Mouse (Mus musculus): ENCODE data around the gene Igfbp1.

- TF ChIP-seq POLR2A (IDR thresholded peaks at IDR 0.05; ENCODE audit: low read depth, low read length) = no peak
- TF ChIP-seq CTCF (IDR thresholded peaks at IDR 0.05; ENCODE audit: extremely low read depth, insufficient read depth, insufficient read length, insufficient replicate concordance) = no peak
Measured at GRCm38 (mm10) chr11:7187472-7187871, 10.1 kb upstream of the Igfbp1 start.

All from spleen, adult 2 months (tissue).